ENCODE assay signal across 28 mouse cellular contexts in genomic region chr17:66610032-66610431, GRCm38 (mm10). TPM values are rescaled to one million over a fixed set of nuclear protein-coding genes. Genes with fewer than 3 reads are reported as not detected.
"Had no signal": no experiment of that assay in that cellular context is flagged by ENCODE, and none has a peak within 500 bp of the region (broad histone marks: within the 10 kb centered on the region; RNA-seq: fewer than 3 reads in every experiment).

No protein-coding gene starts in this region.

- H3K9ac ChIP-seq: kidney, embryonic 15.5 days; limb, embryonic 13.5 days; liver, embryonic 12.5 days; liver, embryonic 15.5 days; lung, embryonic 15.5 days; neural tube, embryonic 12.5 days; neural tube, embryonic 15.5 days had no signal

- DNase-seq: kidney, adult 11 months; kidney, adult 8-10 months; kidney, postnatal 10 days; kidney, postnatal 36 days; left cerebral cortex, postnatal 4 days; liver; lung, adult 18-20 months; lung, postnatal 10 days; lung, postnatal 36 days; midbrain, embryonic 14.5 days; right cerebral cortex, adult 18-20 months; right cerebral cortex, postnatal 25 days; thymus, adult 18-20 months; thymus, postnatal 36 days had no signal

- H3K4me3 ChIP-seq: kidney, embryonic 15.5 days; limb, embryonic 13.5 days; liver, embryonic 12.5 days; liver, embryonic 15.5 days; lung, embryonic 15.5 days; megakaryocyte, embryonic 14.5 days; neural tube, embryonic 12.5 days; neural tube, embryonic 15.5 days had no signal

- H3K27me3 ChIP-seq: kidney, embryonic 15.5 days; limb, embryonic 13.5 days; liver, embryonic 12.5 days; liver, embryonic 15.5 days; lung, embryonic 15.5 days; megakaryocyte, embryonic 14.5 days; neural tube, embryonic 12.5 days; neural tube, embryonic 15.5 days had no signal

- H3K36me3 ChIP-seq: kidney, embryonic 15.5 days; limb, embryonic 13.5 days; liver, embryonic 12.5 days; liver, embryonic 15.5 days; lung, embryonic 15.5 days; neural tube, embryonic 12.5 days; neural tube, embryonic 15.5 days had no signal

- H3K27ac ChIP-seq: kidney, embryonic 15.5 days; limb, embryonic 13.5 days; liver, embryonic 12.5 days; liver, embryonic 15.5 days; lung, embryonic 15.5 days; neural tube, embryonic 12.5 days; neural tube, embryonic 15.5 days had no signal

- H3K4me1 ChIP-seq: kidney, embryonic 15.5 days; limb, embryonic 13.5 days; liver, embryonic 12.5 days; liver, embryonic 15.5 days; lung, embryonic 15.5 days; megakaryocyte, embryonic 14.5 days; neural tube, embryonic 12.5 days; neural tube, embryonic 15.5 days had no signal

- ATAC-seq: liver, embryonic 12.5 days had no signal

- H3K9me3 ChIP-seq: kidney, embryonic 15.5 days; limb, embryonic 13.5 days; liver, embryonic 12.5 days; liver, embryonic 15.5 days; lung, embryonic 15.5 days; neural tube, embryonic 12.5 days; neural tube, embryonic 15.5 days had no signal

- H3K4me2 ChIP-seq: kidney, embryonic 15.5 days; limb, embryonic 13.5 days; liver, embryonic 12.5 days; liver, embryonic 15.5 days; lung, embryonic 15.5 days; midbrain, embryonic 11.5 days; neural tube, embryonic 12.5 days; neural tube, embryonic 15.5 days had no signal

RNA-seq across cellular contexts. Expression of gene Themis3, which starts 15.6 kb away (rescaled TPM):
- total RNA-seq: layer of hippocampus, adult 18-20 months; layer of hippocampus, postnatal 14 days; left cerebral cortex, postnatal 4 days had no signal
- polyA plus RNA-seq: liver, embryonic 12.5 days; liver, embryonic 15.5 days; midbrain, embryonic 11.5 days; midbrain, embryonic 14.5 days; neural tube, embryonic 12.5 days; neural tube, embryonic 15.5 days; spleen, adult 2 months; testis, adult 2 months; urinary bladder, adult 2 months had no signal
